Mouse (Mus musculus) thymus, adult 2 months (tissue): ENCODE measurements around the gene Tnfrsf19.

Experiments used
- CTCF ChIP-seq: fragments of 200-500 bp; IDR thresholded peaks from 2 replicates; pipeline ENCODE4 v1.5.1; 2012; ENCODE audit warnings: mild to moderate bottlenecking, control low read depth, low read length, moderate library complexity, borderline replicate concordance; ENCODE audit not compliant: control insufficient read depth, poor library complexity, insufficient read depth; ENCODE audit errors: extremely low read depth
- POLR2A ChIP-seq: fragments of 200-500 bp; IDR thresholded peaks from 2 replicates; pipeline ENCODE4 v1.6.1; 2012; ENCODE audit warnings: mild to moderate bottlenecking, low read length, control low read depth, moderate library complexity; ENCODE audit not compliant: control insufficient read depth, poor library complexity, insufficient read depth; ENCODE audit errors: extremely low read depth

DNA sequence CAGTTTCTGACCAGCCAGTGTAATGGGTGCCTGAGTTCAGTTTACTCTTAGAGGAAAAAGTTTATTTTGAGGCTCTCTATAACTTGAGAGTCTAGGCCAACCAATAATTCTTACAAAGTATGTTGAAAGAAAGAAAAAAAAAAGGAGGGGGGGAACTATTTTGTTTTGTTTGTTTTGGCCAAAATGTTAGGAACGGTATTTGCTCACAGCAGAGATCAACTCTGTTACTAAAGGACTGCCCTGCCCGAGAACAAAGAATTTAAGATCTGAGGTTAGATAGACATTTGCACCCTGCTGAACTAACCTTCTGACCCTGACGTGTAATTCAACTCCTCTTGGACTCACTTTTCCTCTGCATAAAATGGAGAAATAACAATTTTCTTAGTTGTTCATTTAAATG is 4.0 kb downstream of the Tnfrsf19 start:
- TF ChIP-seq CTCF (no peak), POLR2A (no peak)
